Mouse (Mus musculus): ENCODE data around the gene Ggt1.
A peak's percentile ranks its signal among the peaks of the same experiment; 100 is the strongest.

Gene Ggt1

GRCm38 (mm10) chr10:75579129-75579528 is 17.7 kb downstream of the Ggt1 start:
- DNase-seq = no peak

GRCm38 (mm10) chr10:75585876-75586552 is 24.6 kb downstream of the Ggt1 start:
- DNase-seq = peak; percentile 88

- no peak for DNase-seq
Observed at GRCm38 (mm10) chr10:75586553-75586879, 25.1 kb downstream of the Ggt1 start.

GRCm38 (mm10) chr10:75587781-75588180 is 26.4 kb downstream of the Ggt1 start:
- peak; percentile 32 for DNase-seq

GRCm38 (mm10) chr10:75588336-75588735 is 26.9 kb downstream of the Ggt1 start:
- peak; percentile 66 for DNase-seq

- DNase-seq = peak; percentile 82
Observed at GRCm38 (mm10) chr10:75589129-75589528, 27.7 kb downstream of the Ggt1 start, which contains the start of gene Ggt5. TSS of gene Ggt5 (plus strand) at chr10:75589340.

GRCm38 (mm10) chr10:75589651-75590050 is 28.2 kb downstream of the Ggt1 start:
- peak; percentile 50 for DNase-seq

GRCm38 (mm10) chr10:75591211-75591894 is 29.9 kb downstream of the Ggt1 start:
- peak; percentile 57 for DNase-seq

GRCm38 (mm10) chr10:75592585-75592984 is 31.2 kb downstream of the Ggt1 start:
- no peak for DNase-seq

- peak; percentile 61 for DNase-seq
Observed at GRCm38 (mm10) chr10:75595981-75596380, 34.6 kb downstream of the Ggt1 start.

- no peak for DNase-seq
Observed at GRCm38 (mm10) chr10:75600189-75600730, 38.9 kb downstream of the Ggt1 start.

GRCm38 (mm10) chr10:75605162-75605846 is 43.9 kb downstream of the Ggt1 start:
- no peak for DNase-seq

- DNase-seq = no peak
Observed at GRCm38 (mm10) chr10:75607253-75607652, 45.8 kb downstream of the Ggt1 start.

GRCm38 (mm10) chr10:75608975-75609374 is 47.6 kb downstream of the Ggt1 start:
- DNase-seq = no peak

GRCm38 (mm10) chr10:75610486-75610885 is 49.1 kb downstream of the Ggt1 start:
- no peak for DNase-seq

GRCm38 (mm10) chr10:75616044-75616443 is 54.6 kb downstream of the Ggt1 start:
- DNase-seq = no peak

- no peak for DNase-seq
Observed at GRCm38 (mm10) chr10:75620818-75621217, 59.4 kb downstream of the Ggt1 start.

GRCm38 (mm10) chr10:75625920-75626319 is 64.5 kb downstream of the Ggt1 start:
- no peak for DNase-seq

- no peak for DNase-seq
Observed at GRCm38 (mm10) chr10:75626991-75627390, 65.6 kb downstream of the Ggt1 start.

- no peak for DNase-seq
Observed at GRCm38 (mm10) chr10:75627490-75627889, 66.1 kb downstream of the Ggt1 start.

GRCm38 (mm10) chr10:75632633-75633032 is 71.2 kb downstream of the Ggt1 start:
- DNase-seq = peak; percentile 54

GRCm38 (mm10) chr10:75633048-75633447 is 71.6 kb downstream of the Ggt1 start:
- DNase-seq = no peak

GRCm38 (mm10) chr10:75633576-75634139 is 72.3 kb downstream of the Ggt1 start:
- no peak for DNase-seq

Data from kidney, postnatal 14 days (tissue).